Mouse (Mus musculus): Measurements from ENCODE around the gene Zdhhc17.

Zdhhc17 gene

DNA sequence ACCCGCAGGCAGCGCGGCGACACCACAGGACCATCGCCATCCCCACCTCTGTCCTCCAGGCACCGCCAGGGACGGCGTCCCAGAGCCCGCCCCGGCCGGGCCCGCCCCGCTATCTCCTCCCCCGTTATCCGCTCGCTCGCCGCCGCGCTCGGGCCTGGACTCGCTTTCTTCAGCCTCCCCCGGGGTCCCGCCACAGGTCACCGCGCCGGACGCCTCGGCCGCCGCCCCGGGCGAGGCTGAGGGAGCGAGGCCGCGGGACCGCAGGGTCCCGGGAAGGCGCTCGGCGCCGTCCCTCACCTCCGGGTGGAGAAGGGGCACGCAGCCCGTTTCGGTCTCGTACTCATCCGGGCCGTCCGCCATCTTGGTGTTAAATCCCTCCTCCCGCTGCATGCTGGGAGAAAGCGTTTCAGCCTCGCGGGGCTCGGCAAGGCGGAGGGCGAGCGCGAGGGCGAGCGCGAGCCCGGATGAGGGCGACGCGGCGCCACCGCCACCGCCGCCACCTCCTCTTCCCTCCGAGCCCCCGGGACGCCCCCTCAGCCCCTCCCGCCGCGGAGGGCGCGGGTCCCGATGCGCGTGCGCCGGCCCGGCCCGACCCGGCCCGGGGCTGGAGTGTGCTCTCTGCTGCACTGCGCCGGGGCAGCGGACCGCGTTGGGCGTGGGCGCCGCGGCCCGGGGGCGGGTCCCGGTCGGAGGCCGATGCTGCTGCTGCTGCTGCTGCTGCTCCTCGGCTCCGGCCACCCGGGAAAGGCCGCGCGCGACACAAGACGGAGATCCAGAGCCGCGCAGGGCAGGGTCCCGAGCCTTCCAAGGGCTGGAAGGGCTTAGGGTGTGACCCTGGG, at the start of gene Zdhhc17:
Gene Zdhhc17 (minus strand): TSS at position 500 of the 839 bp plus-strand sequence.
- in situ Hi-C loops (cut with MboI; ENCODE audit: unreplicated experiment in 2 of 2), result no loop called here

GRCm38 (mm10) chr10:111055770-111056169, 45.8 kb upstream of the Zdhhc17 start:
- in situ Hi-C loops (cut with MboI; ENCODE audit: unreplicated experiment in 2 of 2), result no loop called here

- in situ Hi-C loops (cut with MboI; ENCODE audit: unreplicated experiment in 2 of 2), result no loop called here
Measured at GRCm38 (mm10) chr10:111051606-111052005, 41.7 kb upstream of the Zdhhc17 start.

GRCm38 (mm10) chr10:111050511-111050910, 40.6 kb upstream of the Zdhhc17 start:
- in situ Hi-C loops (cut with MboI; ENCODE audit: unreplicated experiment in 2 of 2), result no loop called here

- in situ Hi-C loops (cut with MboI; ENCODE audit: unreplicated experiment in 2 of 2), result no loop called here
Measured at GRCm38 (mm10) chr10:111050061-111050460, 40.1 kb upstream of the Zdhhc17 start.

GRCm38 (mm10) chr10:111047895-111048294, 38.0 kb upstream of the Zdhhc17 start:
- in situ Hi-C loops (cut with MboI; ENCODE audit: unreplicated experiment in 2 of 2), result loop anchor here in 1 of 2 experiments (25.0 kb wide), 1 partner anchor 1864 kb away; no protein-coding TSS in a partner anchor

- in situ Hi-C loops (cut with MboI; ENCODE audit: unreplicated experiment in 2 of 2), result loop anchor here in 1 of 2 experiments (25.0 kb wide), 1 partner anchor 1872 kb away; no protein-coding TSS in a partner anchor
Measured at GRCm38 (mm10) chr10:111040078-111040656, 30.2 kb upstream of the Zdhhc17 start.

DNA sequence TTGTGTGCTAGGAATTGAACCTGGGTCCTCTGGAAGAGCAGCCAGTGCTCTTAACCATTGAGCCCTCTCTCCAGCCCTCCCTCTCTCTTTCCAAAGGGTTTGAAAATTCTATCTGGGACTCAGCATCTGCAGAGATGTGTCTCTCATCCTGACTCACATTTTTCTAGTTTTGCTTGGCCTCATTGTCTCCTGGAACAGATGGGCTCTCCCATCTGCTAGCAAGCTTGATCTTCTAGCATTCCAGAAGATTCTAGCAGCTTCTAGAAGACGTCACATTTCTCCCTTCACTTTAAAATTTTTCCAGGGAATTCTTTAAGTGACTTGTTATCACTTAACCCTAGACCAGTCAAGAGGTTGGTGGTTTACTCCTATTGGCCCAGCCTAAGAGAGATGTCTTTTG, 26.9 kb upstream of the Zdhhc17 start:
- in situ Hi-C loops (cut with MboI; ENCODE audit: unreplicated experiment in 2 of 2), result loop anchor here in 1 of 2 experiments (25.0 kb wide), 1 partner anchor 1875 kb away; no protein-coding TSS in a partner anchor

GRCm38 (mm10) chr10:111035134-111035533, 25.2 kb upstream of the Zdhhc17 start:
- in situ Hi-C loops (cut with MboI; ENCODE audit: unreplicated experiment in 2 of 2), result loop anchor here in 1 of 2 experiments (25.0 kb wide), 1 partner anchor 1877 kb away; no protein-coding TSS in a partner anchor

- in situ Hi-C loops (cut with MboI; ENCODE audit: unreplicated experiment in 2 of 2), result loop anchor here in 1 of 2 experiments (25.0 kb wide), 1 partner anchor 1881 kb away; no protein-coding TSS in a partner anchor
Measured at GRCm38 (mm10) chr10:111031511-111032365, 21.8 kb upstream of the Zdhhc17 start.

DNA sequence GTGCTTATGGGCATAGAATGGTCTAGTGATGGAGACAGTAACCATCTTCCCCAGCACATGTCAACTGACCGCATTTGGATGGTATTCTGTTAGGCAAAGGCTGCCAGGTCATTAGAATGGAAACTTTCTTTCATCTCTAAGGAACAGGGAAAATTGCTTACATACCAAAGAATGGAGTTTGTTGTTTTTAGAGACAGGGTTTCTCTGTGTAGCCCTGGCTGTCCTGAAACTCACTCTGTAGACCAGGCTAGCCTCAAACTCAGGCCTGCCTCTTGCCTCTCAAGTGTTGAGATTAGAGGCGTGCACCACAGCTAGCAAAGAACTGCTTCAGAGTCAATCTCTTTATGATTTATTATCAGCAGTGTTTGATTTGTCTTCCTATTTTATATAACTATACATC, 20.9 kb upstream of the Zdhhc17 start:
- in situ Hi-C loops (cut with MboI; ENCODE audit: unreplicated experiment in 2 of 2), result loop anchor here in 1 of 2 experiments (25.0 kb wide), 1 partner anchor 1881 kb away; no protein-coding TSS in a partner anchor

- in situ Hi-C loops (cut with MboI; ENCODE audit: unreplicated experiment in 2 of 2), result loop anchor here in 1 of 2 experiments (25.0 kb wide), 1 partner anchor 1886 kb away; no protein-coding TSS in a partner anchor
Measured at GRCm38 (mm10) chr10:111026106-111026505, 16.2 kb upstream of the Zdhhc17 start.

- in situ Hi-C loops (cut with MboI; ENCODE audit: unreplicated experiment in 2 of 2), result loop anchor here in 1 of 2 experiments (25.0 kb wide), 1 partner anchor 1888 kb away; no protein-coding TSS in a partner anchor
Measured at GRCm38 (mm10) chr10:111024746-111025145, 14.8 kb upstream of the Zdhhc17 start.

- in situ Hi-C loops (cut with MboI; ENCODE audit: unreplicated experiment in 2 of 2), result no loop called here
Measured at GRCm38 (mm10) chr10:111014476-111014875, 4.5 kb upstream of the Zdhhc17 start.

GRCm38 (mm10) chr10:111013265-111013664, 3.3 kb upstream of the Zdhhc17 start:
- in situ Hi-C loops (cut with MboI; ENCODE audit: unreplicated experiment in 2 of 2), result no loop called here

DNA sequence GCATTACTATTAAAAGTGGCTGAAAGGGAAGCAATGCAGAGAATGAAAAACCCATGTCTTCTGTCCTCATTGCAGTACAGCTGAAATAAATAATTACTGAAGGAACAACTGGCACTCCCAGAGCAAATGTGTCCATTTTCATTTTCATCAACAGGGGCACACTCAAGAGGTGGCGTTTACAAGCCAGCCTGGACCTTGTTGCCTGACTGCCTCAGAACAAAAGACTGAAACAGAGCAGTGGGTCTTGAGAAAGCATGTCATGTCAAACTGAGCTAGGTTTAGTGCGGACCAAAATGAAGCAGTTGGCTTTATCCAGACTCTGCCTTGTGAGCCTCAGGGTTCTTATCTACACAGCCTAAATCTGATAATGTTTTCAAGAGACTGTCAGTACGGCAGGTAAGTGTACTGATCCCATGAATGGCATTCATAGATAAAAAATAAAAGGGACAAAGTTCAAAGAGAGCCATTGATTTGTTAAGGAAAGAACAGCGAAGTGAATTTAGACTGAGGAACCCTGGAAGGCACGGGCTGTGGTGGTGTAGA, 2.6 kb upstream of the Zdhhc17 start:
- in situ Hi-C loops (cut with MboI; ENCODE audit: unreplicated experiment in 2 of 2), result no loop called here

- in situ Hi-C loops (cut with MboI; ENCODE audit: unreplicated experiment in 2 of 2), result no loop called here
Measured at GRCm38 (mm10) chr10:111011226-111011765, 1.4 kb upstream of the Zdhhc17 start.

- in situ Hi-C loops (cut with MboI; ENCODE audit: unreplicated experiment in 2 of 2), result no loop called here
Measured at GRCm38 (mm10) chr10:111010480-111011225, 713 bp upstream of the Zdhhc17 start.

GRCm38 (mm10) chr10:111009113-111009640, 763 bp downstream of the Zdhhc17 start:
- in situ Hi-C loops (cut with MboI; ENCODE audit: unreplicated experiment in 2 of 2), result no loop called here

All from v-Abl transformed pro-B cells (cell line).